Mouse (Mus musculus) heart, embryonic 15.5 days (tissue): ENCODE results near the gene Rhcg. TPM values are rescaled to one million over a fixed set of nuclear protein-coding genes. Genes with fewer than 3 reads are reported as not detected.

Experiments used
- ATAC-seq: fragments of 200-750 bp; cut with Nextera tagmentation; replicated peaks from 2 replicates; pipeline ENCODE4 v1.8.0; 2017; ENCODE audit warnings: low read depth, moderate TSS enrichment; ENCODE audit not compliant: insufficient number of reproducible peaks, insufficient read depth, low FRiP score
- H3K27ac ChIP-seq: fragments of 300-500 bp; sonication (generic); 2 replicates; pipeline ENCODE4 v1.5.1; 2015; ENCODE audit warnings: mild to moderate bottlenecking, inconsistent platforms
- H3K27me3 ChIP-seq: fragments of 300-500 bp; sonication (generic); 2 replicates; pipeline ENCODE4 v1.6.1; 2015; ENCODE audit warnings: inconsistent platforms
- H3K36me3 ChIP-seq: fragments of 300-500 bp; sonication (generic); 2 replicates; pipeline ENCODE4 v1.6.1; 2015; ENCODE audit warnings: mild to moderate bottlenecking, inconsistent platforms
- H3K4me1 ChIP-seq: fragments of 300-500 bp; sonication (generic); replicated peaks from 2 replicates; pipeline ENCODE4 v1.6.1; 2015; ENCODE audit warnings: inconsistent platforms
- H3K4me2 ChIP-seq: fragments of 300-500 bp; sonication (generic); 2 replicates; pipeline ENCODE4 v1.6.1; 2015; ENCODE audit warnings: inconsistent platforms, mild to moderate bottlenecking, moderate library complexity
- H3K4me3 ChIP-seq: fragments of 300-500 bp; sonication (generic); 2 replicates; pipeline ENCODE4 v1.5.1; 2015; ENCODE audit warnings: mild to moderate bottlenecking, inconsistent platforms
- H3K9ac ChIP-seq: fragments of 300-500 bp; sonication (generic); 2 replicates; pipeline ENCODE4 v1.6.1; 2015; ENCODE audit warnings: mild to moderate bottlenecking, inconsistent platforms
- H3K9me3 ChIP-seq: fragments of 300-500 bp; sonication (generic); replicated peaks from 2 replicates; pipeline ENCODE4 v1.6.1; 2016; ENCODE audit warnings: inconsistent platforms
- WGBS: fragments of 180-500 bp; shearing (Covaris S2); methylation state at CpG from one replicate; pipeline ENCODE4 v1.1.7; 2015; ENCODE audit warnings: mixed read lengths; 5-methylcytosine and 5-hydroxymethylcytosine counted together
- polyA plus RNA-seq: library from polyadenylated mRNA; unstranded; fragments of >200 nt; fragmentation: Nextera tagmentation; extraction: Ambion mirVana; gene quantifications from 2 replicates; pipeline ENCODE4 v1.2.1, GENCODE M21; 2015

Rhcg gene
- polyA plus RNA-seq, 1 experiment from 2014 or later, result not detected

GRCm38 (mm10) chr7:79545066-79545400 is 72.4 kb downstream of the Rhcg start:
- Histone ChIP-seq H3K36me3 (no peaks in the 10 kb centered on the region), H3K27ac (no peak overlapping the region), H3K4me3 (no peak overlapping the region), H3K4me1 (peaks cover 10% of the 10 kb centered on the region; the same call in 1 of the 2 replicates), H3K9ac (no peak overlapping the region), H3K4me2 (no peak overlapping the region), H3K9me3 (no peaks in the 10 kb centered on the region), H3K27me3 (peaks cover 96% of the 10 kb centered on the region)
- WGBS, result 7% methylated on average over 7 of the region's 7 CpGs
- ATAC-seq, result no peak

DNA sequence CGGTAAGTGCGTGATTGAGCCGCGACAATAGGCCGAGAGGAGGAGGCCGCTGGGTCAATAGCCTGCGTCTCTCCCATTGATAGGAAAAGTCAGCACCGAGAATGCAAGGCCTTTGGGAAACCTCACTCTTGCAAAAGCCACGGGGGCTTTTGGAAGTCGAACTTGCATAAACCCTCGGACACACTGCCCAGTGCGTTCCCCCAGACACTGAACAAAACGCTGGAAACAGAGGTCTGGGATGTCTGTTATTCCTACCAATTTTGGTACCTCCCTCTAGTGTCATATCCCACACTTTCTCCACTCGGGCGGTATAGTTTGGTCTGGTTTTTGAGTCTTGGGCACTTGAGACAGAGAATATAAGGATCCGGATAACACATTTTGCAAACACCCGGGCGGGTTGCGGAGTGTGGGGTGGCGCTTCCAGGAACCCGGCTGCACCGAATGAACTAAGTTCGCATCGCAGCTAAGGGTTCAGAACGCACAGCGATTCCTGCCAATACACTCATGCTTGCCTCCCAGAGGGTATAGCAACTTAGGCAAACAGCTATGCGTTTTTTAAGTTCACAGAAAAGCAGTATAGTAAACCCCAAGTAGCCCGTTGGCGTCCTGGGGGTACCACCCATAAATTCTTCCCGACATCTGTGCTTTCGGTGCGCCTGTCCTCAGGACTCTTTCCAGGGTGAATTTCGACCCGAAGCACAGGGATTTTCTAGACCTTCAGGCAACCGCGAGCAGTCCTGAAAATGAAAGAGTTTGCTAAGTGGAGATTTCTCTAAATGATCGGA is 73.0 kb downstream of the Rhcg start:
- Histone ChIP-seq H3K4me1 (peaks cover 10% of the 10 kb centered on the region; the same call in 1 of the 2 replicates), H3K36me3 (no peaks in the 10 kb centered on the region), H3K27ac (no peak overlapping the region), H3K4me3 (no peak overlapping the region), H3K9me3 (no peaks in the 10 kb centered on the region), H3K9ac (no peak overlapping the region), H3K27me3 (peaks cover 96% of the 10 kb centered on the region), H3K4me2 (no peak overlapping the region)
- no peak for ATAC-seq
- WGBS, result 2% methylated on average over 37 of the region's 37 CpGs

Other genes with a start within 250 kb of the Rhcg start
- gene Rlbp1, start 230.6 kb downstream of the Rhcg start, polyA plus RNA-seq, result 0.30 TPM in 1 of 2 replicates, not detected in the other
- 7.3 and 8.1 TPM in 2 replicates for gene Fanci, start 225.7 kb downstream of the Rhcg start, polyA plus RNA-seq
- 23.7 and 32.6 TPM in 2 replicates for gene Polg, start 151.3 kb downstream of the Rhcg start, polyA plus RNA-seq
- 4.3 and 7.0 TPM in 2 replicates for gene Ticrr, start 42.5 kb upstream of the Rhcg start, polyA plus RNA-seq
- gene Kif7, start 98.1 kb upstream of the Rhcg start, polyA plus RNA-seq, result 1.6 and 2.8 TPM in 2 replicates
- gene Plin1, start 115.2 kb upstream of the Rhcg start, polyA plus RNA-seq, result not detected in 2 replicates
- 5.9 and 8.6 TPM in 2 replicates for gene Pex11a, start 125.5 kb upstream of the Rhcg start, polyA plus RNA-seq
- gene Wdr93, start 125.5 kb upstream of the Rhcg start, polyA plus RNA-seq, result 0.27 and 0.33 TPM in 2 replicates
- gene Mesp1, start 176.1 kb upstream of the Rhcg start, polyA plus RNA-seq, result 0.14 TPM in 1 of 2 replicates, not detected in the other
- 0.20 and 0.23 TPM in 2 replicates for gene Mesp2, start 193.1 kb upstream of the Rhcg start, polyA plus RNA-seq
- gene Anpep, start 243.4 kb upstream of the Rhcg start, polyA plus RNA-seq, result 8.6 and 11.8 TPM in 2 replicates